Mouse (Mus musculus) stomach, postnatal 0 days (tissue): ENCODE data around the gene Atp6v1g1.

Experiments used
- CTCF ChIP-seq: IDR thresholded peaks from 2 replicates; pipeline ENCODE4 v1.5.1; 2016; ENCODE audit warnings: antibody characterized with exemption, low read depth, mild to moderate bottlenecking, moderate library complexity
- EP300 ChIP-seq: optimal IDR thresholded peaks from 2 replicates; pipeline ENCODE3; 2016; ENCODE audit warnings: antibody characterized with exemption

- TF ChIP-seq CTCF, result no peak
- no peak for TF ChIP-seq EP300
Observed at GRCm38 (mm10) chr4:63553789-63554576, 9.4 kb downstream of the Atp6v1g1 start.
